In genomic region chr4:119462858-119463755, GRCm38 (mm10) we compare ENCODE assay signal across 8 mouse cellular contexts. TPM values are rescaled to one million over a fixed set of nuclear protein-coding genes. Genes with fewer than 3 reads are reported as not detected.
A peak's percentile ranks its signal among the peaks of the same experiment; 100 is the strongest.
DNase-seq lines count a peak whose midpoint lies in the region; ATAC-seq and TF ChIP-seq lines count a peak whose summit lies in the region.

No protein-coding gene starts in this region.

- DNase-seq in left cerebral cortex, adult 9 months (ENCODE audit: low spot score in 2 of 2) = peak; percentile 14 to 30
- DNase-seq in left cerebral cortex, adult 8-10 months (ENCODE audit: low spot score in 2 of 2) = no peak
- DNase-seq in adrenal gland, postnatal 14 days = peak; percentile 85
- peak; percentile 88 for DNase-seq in kidney, postnatal 0 days (ENCODE audit: low spot score)
- DNase-seq in midbrain, embryonic 14.5 days = peak; percentile 84
- DNase-seq in thymus, postnatal 14 days = peak; percentile 79

- peak; percentile 21; the same call in 1 of the 2 replicates for TF ChIP-seq CTCF in kidney, postnatal 0 days (IDR thresholded peaks at IDR 0.05; ENCODE audit: low read depth)

- H3K4me1 ChIP-seq in embryonic facial prominence, embryonic 15.5 days = peaks cover 34% of the 10 kb centered on the region
- H3K4me1 ChIP-seq in heart, embryonic 13.5 days = peaks cover 41% of the 10 kb centered on the region
- no peaks in the 10 kb centered on the region for H3K4me1 ChIP-seq in kidney, postnatal 0 days (replicated peaks; ENCODE audit: insufficient read depth, low read length)
- peaks cover 23% of the 10 kb centered on the region for H3K4me1 ChIP-seq in midbrain, embryonic 14.5 days (ENCODE audit: control insufficient read depth, insufficient read depth, low read length)

- peak; percentile 65 for ATAC-seq in embryonic facial prominence, embryonic 15.5 days (ENCODE audit: insufficient number of reproducible peaks, low FRiP score, low TSS enrichment, low read depth)
- peak; percentile 56; the same call in 1 of the 2 replicates for ATAC-seq in heart, embryonic 13.5 days (ENCODE audit: extremely low read depth, insufficient number of reproducible peaks, low FRiP score, low TSS enrichment)
- peak; percentile 81 for ATAC-seq in kidney, postnatal 0 days (replicated peaks; ENCODE audit: low FRiP score, low read depth)
- peak; percentile 49 for ATAC-seq in midbrain, embryonic 14.5 days (ENCODE audit: low FRiP score, low TSS enrichment)

- peak overlapping the region; percentile 48; the same call in 1 of the 2 replicates for H3K27ac ChIP-seq in embryonic facial prominence, embryonic 15.5 days (replicated peaks)
- H3K27ac ChIP-seq in heart, embryonic 13.5 days (replicated peaks) = peak overlapping the region; percentile 69
- peak overlapping the region; percentile 54; the same call in 1 of the 2 replicates for H3K27ac ChIP-seq in kidney, postnatal 0 days
- peak overlapping the region; percentile 56 for H3K27ac ChIP-seq in midbrain, embryonic 14.5 days (replicated peaks; ENCODE audit: low read depth, low read length)

- no peak overlapping the region for H3K9ac ChIP-seq in embryonic facial prominence, embryonic 15.5 days
- no peak overlapping the region for H3K9ac ChIP-seq in heart, embryonic 13.5 days
- no peak overlapping the region for H3K9ac ChIP-seq in kidney, postnatal 0 days (ENCODE audit: low read depth, low read length)
- no peak overlapping the region for H3K9ac ChIP-seq in midbrain, embryonic 14.5 days (replicated peaks; ENCODE audit: low read length)

- no peak overlapping the region for H3K4me3 ChIP-seq in embryonic facial prominence, embryonic 15.5 days (replicated peaks)
- H3K4me3 ChIP-seq in heart, embryonic 13.5 days = no peak overlapping the region
- H3K4me3 ChIP-seq in kidney, postnatal 0 days (replicated peaks; ENCODE audit: low read depth, low read length) = no peak overlapping the region
- H3K4me3 ChIP-seq in midbrain, embryonic 14.5 days (replicated peaks; ENCODE audit: low read depth, low read length) = no peak overlapping the region

- H3K27me3 ChIP-seq in embryonic facial prominence, embryonic 15.5 days = no peaks in the 10 kb centered on the region
- H3K27me3 ChIP-seq in heart, embryonic 13.5 days (replicated peaks) = no peaks in the 10 kb centered on the region
- H3K27me3 ChIP-seq in kidney, postnatal 0 days (ENCODE audit: insufficient read depth, low read length) = no peaks in the 10 kb centered on the region
- no peaks in the 10 kb centered on the region for H3K27me3 ChIP-seq in midbrain, embryonic 14.5 days (ENCODE audit: control insufficient read depth, insufficient read depth, low read length)

- H3K9me3 ChIP-seq in embryonic facial prominence, embryonic 15.5 days (replicated peaks) = no peaks in the 10 kb centered on the region
- H3K9me3 ChIP-seq in heart, embryonic 13.5 days = no peaks in the 10 kb centered on the region
- H3K9me3 ChIP-seq in kidney, postnatal 0 days (replicated peaks; ENCODE audit: low read length) = no peaks in the 10 kb centered on the region
- H3K9me3 ChIP-seq in midbrain, embryonic 14.5 days (ENCODE audit: control insufficient read depth, low read length) = no peaks in the 10 kb centered on the region

- 34% methylated on average over 11 of the region's 11 CpGs for WGBS in embryonic facial prominence, embryonic 15.5 days
- WGBS in heart, embryonic 13.5 days = 27% methylated on average over 11 of the region's 11 CpGs
- WGBS in kidney, postnatal 0 days = 34% methylated on average over 11 of the region's 11 CpGs
- 53% methylated on average over 11 of the region's 11 CpGs for WGBS in midbrain, embryonic 14.5 days

- H3K36me3 ChIP-seq in embryonic facial prominence, embryonic 15.5 days = no peaks in the 10 kb centered on the region
- no peaks in the 10 kb centered on the region for H3K36me3 ChIP-seq in heart, embryonic 13.5 days
- no peaks in the 10 kb centered on the region for H3K36me3 ChIP-seq in kidney, postnatal 0 days (ENCODE audit: insufficient read depth, low read length)
- 0 out of 2 replicates have a peak, but pooled peaks cover 3% of the 10 kb centered on the region for H3K36me3 ChIP-seq in midbrain, embryonic 14.5 days (ENCODE audit: control insufficient read depth, insufficient read depth, low read length)

- H3K4me2 ChIP-seq in embryonic facial prominence, embryonic 15.5 days (replicated peaks) = no peak overlapping the region
- peak overlapping the region; percentile 39 for H3K4me2 ChIP-seq in heart, embryonic 13.5 days
- no peak overlapping the region; the same call in 1 of the 2 replicates for H3K4me2 ChIP-seq in kidney, postnatal 0 days (ENCODE audit: low read length)
- no peak overlapping the region for H3K4me2 ChIP-seq in midbrain, embryonic 14.5 days (ENCODE audit: low read length)

RNA-seq across cellular contexts. Expression of gene Rimkla, which starts 29.3 kb away (rescaled TPM):
- total RNA-seq in left cerebral cortex, adult 8-10 months (2022) = 10 to 100 TPM; 10.2 to 11.2 (median 11.0) TPM
- 0.22 and 0.79 TPM in 2 replicates for total RNA-seq in adrenal gland, postnatal 14 days (2021)
- 0.45 and 0.50 TPM in 2 replicates for polyA plus RNA-seq in embryonic facial prominence, embryonic 15.5 days (2015; fragmentation: Nextera tagmentation; extraction: Ambion mirVana)
- polyA plus RNA-seq in heart, embryonic 13.5 days (2015; fragmentation: Nextera tagmentation; extraction: Ambion mirVana) = 4.1 and 4.4 TPM in 2 replicates
- polyA plus RNA-seq in kidney, postnatal 0 days (2015; fragmentation: Nextera tagmentation; extraction: Ambion mirVana) = 1.7 TPM in 2 replicates
- 22.9 and 26.2 TPM in 2 replicates for polyA plus RNA-seq in midbrain, embryonic 14.5 days (2014; fragmentation: Nextera tagmentation; extraction: Ambion mirVana)

RNA-seq across cellular contexts. Expression of gene Zmynd12, which starts 40.5 kb away (rescaled TPM):
- total RNA-seq in left cerebral cortex, adult 8-10 months (2022) = 1 to 10 TPM in 1 of 4 experiments, under 1 TPM in 3; 0.46 to 1.2 (median 0.76) TPM
- total RNA-seq in adrenal gland, postnatal 14 days (2021) = 1.1 and 1.6 TPM in 2 replicates
- 1.8 and 2.1 TPM in 2 replicates for polyA plus RNA-seq in embryonic facial prominence, embryonic 15.5 days (2015; fragmentation: Nextera tagmentation; extraction: Ambion mirVana)
- polyA plus RNA-seq in heart, embryonic 13.5 days (2015; fragmentation: Nextera tagmentation; extraction: Ambion mirVana) = 0.13 and 0.29 TPM in 2 replicates
- polyA plus RNA-seq in kidney, postnatal 0 days (2015; fragmentation: Nextera tagmentation; extraction: Ambion mirVana) = 1.6 and 1.7 TPM in 2 replicates
- polyA plus RNA-seq in midbrain, embryonic 14.5 days (2014; fragmentation: Nextera tagmentation; extraction: Ambion mirVana) = 0.30 and 0.45 TPM in 2 replicates

RNA-seq across cellular contexts. Expression of gene Ppcs, which starts 40.9 kb away (rescaled TPM):
- 1 to 10 TPM; 5.0 to 6.8 (median 6.0) TPM for total RNA-seq in left cerebral cortex, adult 8-10 months (2022)
- 36.5 and 41.5 TPM in 2 replicates for total RNA-seq in adrenal gland, postnatal 14 days (2021)
- 23.7 and 26.8 TPM in 2 replicates for polyA plus RNA-seq in embryonic facial prominence, embryonic 15.5 days (2015; fragmentation: Nextera tagmentation; extraction: Ambion mirVana)
- 28.0 and 28.9 TPM in 2 replicates for polyA plus RNA-seq in heart, embryonic 13.5 days (2015; fragmentation: Nextera tagmentation; extraction: Ambion mirVana)
- polyA plus RNA-seq in kidney, postnatal 0 days (2015; fragmentation: Nextera tagmentation; extraction: Ambion mirVana) = 64.5 and 68.0 TPM in 2 replicates
- 20.9 and 24.5 TPM in 2 replicates for polyA plus RNA-seq in midbrain, embryonic 14.5 days (2014; fragmentation: Nextera tagmentation; extraction: Ambion mirVana)

RNA-seq across cellular contexts. Expression of gene Ccdc30, which starts 47.8 kb away (rescaled TPM):
- 10 to 100 TPM; 20.9 to 24.6 (median 23.2) TPM for total RNA-seq in left cerebral cortex, adult 8-10 months (2022)
- total RNA-seq in adrenal gland, postnatal 14 days (2021) = 8.4 and 9.7 TPM in 2 replicates
- 8.7 and 10.5 TPM in 2 replicates for polyA plus RNA-seq in embryonic facial prominence, embryonic 15.5 days (2015; fragmentation: Nextera tagmentation; extraction: Ambion mirVana)
- polyA plus RNA-seq in heart, embryonic 13.5 days (2015; fragmentation: Nextera tagmentation; extraction: Ambion mirVana) = 1.9 and 2.9 TPM in 2 replicates
- 6.6 and 7.6 TPM in 2 replicates for polyA plus RNA-seq in kidney, postnatal 0 days (2015; fragmentation: Nextera tagmentation; extraction: Ambion mirVana)
- 19.3 and 20.6 TPM in 2 replicates for polyA plus RNA-seq in midbrain, embryonic 14.5 days (2014; fragmentation: Nextera tagmentation; extraction: Ambion mirVana)

Comparison
In these comparisons a context has a peak if more than half of its experiments do, and no peak if none do; other contexts are left out.
1. DNase-seq: peak in left cerebral cortex, adult 9 months (2 of 2), adrenal gland, postnatal 14 days (single experiment), kidney, postnatal 0 days (single experiment), midbrain, embryonic 14.5 days (single experiment) and thymus, postnatal 14 days (single experiment); none in left cerebral cortex, adult 8-10 months (0 of 2).
2. Peak in every context shown above with its lines, with median percentiles within 50 percentile points of each other: ATAC-seq and H3K27ac ChIP-seq.